Mouse (Mus musculus): ENCODE data around the gene Ppp1r21. TPM values are rescaled to one million over a fixed set of nuclear protein-coding genes. Genes with fewer than 3 reads are reported as not detected.
A peak's percentile ranks its signal among the peaks of the same experiment; 100 is the strongest.

The Ppp1r21 gene
- total and polyA plus RNA-seq, 3 experiments, result 21.5 to 30.4 (median 27.7) TPM

- Histone ChIP-seq H3K4me2 (ENCODE audit: insufficient read depth, low read depth, poor library complexity, severe bottlenecking) (no peak overlapping the region), H3K4me1 (ENCODE audit: control insufficient read depth in 1 of 2, insufficient read depth in 2 of 2) (peaks cover 0 to 2% of the 10 kb centered on the region in 2 experiments; a peak in 1 of 4 replicates), H3K9ac (ENCODE audit: insufficient read depth, low read depth) (no peak overlapping the region), H3K9me3 (replicated peaks; ENCODE audit: low read length) (peaks cover 4% of the 10 kb centered on the region), H3K79me2 (replicated peaks; ENCODE audit: control insufficient read depth, extremely low read depth, insufficient read depth, poor library complexity, severe bottlenecking) (no peaks in the 10 kb centered on the region), H3K27ac (ENCODE audit: insufficient read depth, low read depth) (no peak overlapping the region), H3K27me3 (replicated peaks) (no peaks in the 10 kb centered on the region), H3K36me3 (replicated peaks in 1 of 2; ENCODE audit: control insufficient read depth in 1 of 2, insufficient read depth in 1 of 2, low read length in 1 of 2) (no peaks in the 10 kb centered on the region), H3K4me3 (replicated peaks in 1 of 3; ENCODE audit: low read depth in 2 of 3, low read length in 2 of 3, poor library complexity in 1 of 3) (no peak overlapping the region)
- in situ Hi-C loops (cut with MboI; ENCODE audit: low pct_ligation_motif_present, low pct_unique_long_range_greater_than_20kb, low sequenced_read_pairs) (loop anchor here (25.0 kb wide), 1 partner anchor 629 kb away; no protein-coding TSS in a partner anchor), dilution Hi-C loops (cut with MboI; ENCODE audit: extremely low pct_ligation_motif_present, extremely low pct_unique_long_range_greater_than_20kb, low sequenced_read_pairs) (no loop called here)
- TF ChIP-seq SIN3A (IDR thresholded peaks at IDR 0.05; ENCODE audit: low read length) (no peak), TCF12 (IDR thresholded peaks at IDR 0.05; ENCODE audit: low read depth, low read length) (no peak), MAFK (IDR thresholded peaks at IDR 0.05; ENCODE audit: insufficient replicate concordance, low read length) (no peak), BHLHE40 (IDR thresholded peaks at IDR 0.05; ENCODE audit: low read depth, low read length) (0 out of 2 replicates have a peak, but pooled peaks have one; percentile 24), MAX (IDR thresholded peaks at IDR 0.05; ENCODE audit: low read length) (peak; percentile 44; the same call in 1 of the 2 replicates)
- no peak for DNase-seq (ENCODE audit: extremely low read depth)
Observed at GRCm38 (mm10) chr17:88516477-88516876, 13.4 kb upstream of the Ppp1r21 start.

GRCm38 (mm10) chr17:88527781-88528180 is 2.1 kb upstream of the Ppp1r21 start:
- no peak overlapping the region for H3K4me3 ChIP-seq (replicated peaks in 1 of 3; ENCODE audit: low read depth in 2 of 3, low read length in 2 of 3, poor library complexity in 1 of 3)
- no peak overlapping the region for H3K4me2 ChIP-seq (ENCODE audit: insufficient read depth, low read depth, poor library complexity, severe bottlenecking)
- in situ Hi-C loops (cut with MboI; ENCODE audit: low pct_ligation_motif_present, low pct_unique_long_range_greater_than_20kb, low sequenced_read_pairs), result loop anchor here (10.0 kb wide), 1 partner anchor 107 kb away; no protein-coding TSS in a partner anchor
- no peaks in the 10 kb centered on the region for H3K36me3 ChIP-seq (replicated peaks in 1 of 2; ENCODE audit: control insufficient read depth in 1 of 2, insufficient read depth in 1 of 2, low read length in 1 of 2)
- no peaks in the 10 kb centered on the region for H3K9me3 ChIP-seq (replicated peaks; ENCODE audit: low read length)
- no peaks in the 10 kb centered on the region for H3K27me3 ChIP-seq (replicated peaks)
- peaks cover 6% of the 10 kb centered on the region for H3K79me2 ChIP-seq (replicated peaks; ENCODE audit: control insufficient read depth, extremely low read depth, insufficient read depth, poor library complexity, severe bottlenecking)
- TF ChIP-seq ZNF384 (IDR thresholded peaks at IDR 0.05; ENCODE audit: low read depth, low read length) (peak; percentile 45; the same call in 1 of the 2 replicates), RAD21 (IDR thresholded peaks at IDR 0.05; ENCODE audit: low read depth, low read length) (peak; percentile 57), MAFK (IDR thresholded peaks at IDR 0.05; ENCODE audit: insufficient replicate concordance, low read length) (no peak), POLR2AphosphoS2 (IDR thresholded peaks at IDR 0.05; ENCODE audit: low read depth, low read length) (no peak), MXI1 (IDR thresholded peaks at IDR 0.05; ENCODE audit: low read depth, low read length) (no peak), SMC3 (IDR thresholded peaks at IDR 0.05; ENCODE audit: low read depth, low read length) (peak; percentile 71), IRF4 (IDR thresholded peaks at IDR 0.05; ENCODE audit: low read depth, low read length) (0 out of 2 replicates have a peak, but pooled peaks have one; percentile 14), CTCF (conservative IDR thresholded peaks at IDR 0.05 in 1 of 2, IDR thresholded peaks at IDR 0.05 in 1 of 2; ENCODE audit: low read depth in 2 of 2, low read length in 2 of 2) (peak in 1 of 2 experiments; percentile 63; a peak in 2 of 4 replicates)
- H3K27ac ChIP-seq (ENCODE audit: insufficient read depth, low read depth), result no peak overlapping the region
- peak; percentile 24 for DNase-seq (ENCODE audit: extremely low read depth)
- H3K9ac ChIP-seq (ENCODE audit: insufficient read depth, low read depth), result no peak overlapping the region
- dilution Hi-C loops (cut with MboI; ENCODE audit: extremely low pct_ligation_motif_present, extremely low pct_unique_long_range_greater_than_20kb, low sequenced_read_pairs), result no loop called here
- H3K4me1 ChIP-seq (ENCODE audit: control insufficient read depth in 1 of 2, insufficient read depth in 2 of 2), result peaks cover 5 to 26% of the 10 kb centered on the region in 2 experiments

GRCm38 (mm10) chr17:88530236-88530619 is 310 bp downstream of the Ppp1r21 start:
- H3K9me3 ChIP-seq (replicated peaks; ENCODE audit: low read length), result no peaks in the 10 kb centered on the region
- in situ Hi-C loops (cut with MboI; ENCODE audit: low pct_ligation_motif_present, low pct_unique_long_range_greater_than_20kb, low sequenced_read_pairs) (no loop called here), dilution Hi-C loops (cut with MboI; ENCODE audit: extremely low pct_ligation_motif_present, extremely low pct_unique_long_range_greater_than_20kb, low sequenced_read_pairs) (no loop called here)
- H3K4me1 ChIP-seq (ENCODE audit: control insufficient read depth in 1 of 2, insufficient read depth in 2 of 2), result peaks cover 8 to 28% of the 10 kb centered on the region in 2 experiments
- peaks cover 0 to 13% of the 10 kb centered on the region in 2 experiments for H3K36me3 ChIP-seq (replicated peaks in 1 of 2; ENCODE audit: control insufficient read depth in 1 of 2, insufficient read depth in 1 of 2, low read length in 1 of 2)
- no peak for DNase-seq (ENCODE audit: extremely low read depth)
- H3K4me3 ChIP-seq (replicated peaks in 1 of 3; ENCODE audit: low read depth in 2 of 3, low read length in 2 of 3, poor library complexity in 1 of 3), result peak overlapping the region; percentile 68 to 94 (median 75)
- TF ChIP-seq UBTF (IDR thresholded peaks at IDR 0.05; ENCODE audit: low read depth, low read length) (no peak), NELFE (IDR thresholded peaks at IDR 0.05; ENCODE audit: low read depth, low read length) (no peak; the same call in 1 of the 2 replicates), SIN3A (IDR thresholded peaks at IDR 0.05; ENCODE audit: low read length) (no peak), USF1 (IDR thresholded peaks at IDR 0.05; ENCODE audit: low read depth, low read length) (no peak), MEF2A (IDR thresholded peaks at IDR 0.05; ENCODE audit: borderline replicate concordance, low read depth, low read length) (no peak), MAFK (IDR thresholded peaks at IDR 0.05; ENCODE audit: insufficient replicate concordance, low read length) (no peak), MYC (IDR thresholded peaks at IDR 0.05; ENCODE audit: low read depth, low read length) (no peak)
- no peaks in the 10 kb centered on the region for H3K27me3 ChIP-seq (replicated peaks)
- H3K27ac ChIP-seq (ENCODE audit: insufficient read depth, low read depth), result peak overlapping the region; percentile 79
- H3K9ac ChIP-seq (ENCODE audit: insufficient read depth, low read depth), result peak overlapping the region; percentile 46
- H3K79me2 ChIP-seq (replicated peaks; ENCODE audit: control insufficient read depth, extremely low read depth, insufficient read depth, poor library complexity, severe bottlenecking), result peaks cover 7% of the 10 kb centered on the region
- H3K4me2 ChIP-seq (ENCODE audit: insufficient read depth, low read depth, poor library complexity, severe bottlenecking), result peak overlapping the region; percentile 59; the same call in 1 of the 2 replicates

All from CH12.LX (cell line).